Mouse (Mus musculus): Measurements from ENCODE around the gene Cpeb1.

Cpeb1 gene

DNA sequence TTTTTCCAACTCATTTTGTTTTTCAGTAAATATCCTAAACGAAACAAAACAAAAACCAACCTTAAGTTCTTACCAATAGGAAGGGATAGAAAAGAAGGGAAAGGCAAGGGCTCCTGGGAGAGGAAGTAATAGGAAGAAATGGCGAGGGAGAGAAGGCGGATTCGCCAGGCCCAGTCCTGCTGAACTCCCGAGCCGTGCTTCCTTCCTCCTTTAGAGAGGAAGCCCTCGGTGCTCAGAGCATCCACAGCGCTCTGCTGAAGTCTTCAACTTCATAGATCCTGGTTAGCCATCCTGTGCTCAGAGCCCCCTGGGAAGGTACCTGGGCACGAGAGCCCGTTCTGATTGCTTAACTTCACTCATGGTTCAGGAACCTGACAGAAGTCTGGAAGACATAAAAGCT lies 127.6 kb downstream of the Cpeb1 start:
- DNase-seq (ENCODE audit: low spot score) = no peak

DNA sequence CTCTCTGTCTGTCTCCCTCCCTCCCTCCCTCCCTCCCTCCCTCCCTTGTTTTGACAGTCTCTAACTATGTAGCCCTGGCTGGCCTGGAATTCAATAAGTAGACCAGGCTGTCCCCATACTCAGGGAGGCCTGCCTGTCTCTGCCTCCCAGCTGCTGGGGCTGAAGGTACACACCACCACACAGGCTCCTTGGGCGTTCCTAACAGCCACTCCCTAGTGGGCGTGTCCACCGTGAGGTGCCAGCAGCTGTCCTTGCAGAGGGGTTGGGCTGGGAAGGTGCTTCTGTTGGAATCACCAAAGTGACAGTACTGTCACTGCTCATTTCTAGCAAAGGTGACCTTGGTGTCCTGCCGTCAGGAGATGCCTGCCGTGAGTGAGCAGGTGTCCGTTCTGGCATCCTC lies 128.4 kb downstream of the Cpeb1 start:
- DNase-seq (ENCODE audit: low spot score) = no peak

DNA sequence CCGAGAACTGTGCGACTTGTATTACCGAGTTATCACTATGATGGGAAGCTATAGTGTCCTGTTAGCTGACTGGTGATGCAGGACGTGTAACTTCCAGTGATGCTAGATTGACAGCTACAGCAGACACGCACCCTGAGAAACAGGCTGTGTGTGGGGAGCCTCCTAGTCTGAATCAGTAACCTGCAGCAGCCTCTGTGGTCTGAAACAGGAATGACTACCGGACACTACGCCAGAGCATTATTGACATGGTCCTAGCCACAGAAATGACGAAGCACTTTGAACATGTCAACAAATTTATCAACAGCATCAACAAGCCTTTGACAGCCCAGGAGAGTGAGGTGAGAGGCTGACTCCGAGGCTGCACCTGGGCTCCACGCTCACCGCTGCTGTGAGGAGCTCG lies 129.2 kb downstream of the Cpeb1 start:
- DNase-seq (ENCODE audit: low spot score) = no peak

DNA sequence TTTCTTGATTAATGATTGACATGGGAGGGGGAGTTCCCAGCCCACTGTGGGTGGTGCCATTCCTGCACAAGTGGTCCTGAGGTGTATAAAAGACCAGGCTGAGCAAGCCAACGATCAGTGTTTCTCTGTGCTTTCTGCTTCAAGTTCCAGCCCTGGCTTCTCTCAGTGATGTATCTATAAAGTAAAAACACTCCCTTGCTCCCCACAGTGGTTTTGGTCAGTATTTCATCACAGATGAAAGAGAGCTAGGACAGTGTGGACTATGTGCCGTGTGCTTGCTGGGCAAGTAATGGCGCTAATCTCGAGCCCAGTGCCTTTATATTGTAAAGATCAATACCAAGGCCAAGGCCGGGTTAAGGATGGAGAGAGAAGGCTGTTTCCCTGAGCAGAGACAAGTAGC lies 133.5 kb downstream of the Cpeb1 start:
- peak; percentile 34 for DNase-seq (ENCODE audit: low spot score)

DNA sequence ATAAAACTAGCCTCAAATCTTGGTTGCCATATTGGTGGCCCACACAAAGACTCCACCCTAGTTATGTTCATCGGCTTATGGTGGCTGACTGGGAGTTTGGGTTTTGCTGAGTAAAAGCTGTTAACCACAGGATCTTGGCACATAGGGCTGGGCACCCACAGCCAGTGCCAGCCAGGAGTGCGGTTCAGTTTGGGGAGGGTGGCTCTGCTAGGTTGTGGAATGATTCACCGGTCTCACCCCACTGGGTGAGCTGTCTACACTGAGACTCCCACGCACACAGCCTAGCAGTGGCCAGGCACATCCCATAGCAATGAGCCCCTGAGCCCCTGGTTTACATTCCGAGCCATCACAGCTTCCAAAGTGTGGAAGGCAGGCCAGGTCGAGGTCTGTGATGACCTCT lies 135.5 kb downstream of the Cpeb1 start:
- DNase-seq (ENCODE audit: low spot score) = no peak

DNA sequence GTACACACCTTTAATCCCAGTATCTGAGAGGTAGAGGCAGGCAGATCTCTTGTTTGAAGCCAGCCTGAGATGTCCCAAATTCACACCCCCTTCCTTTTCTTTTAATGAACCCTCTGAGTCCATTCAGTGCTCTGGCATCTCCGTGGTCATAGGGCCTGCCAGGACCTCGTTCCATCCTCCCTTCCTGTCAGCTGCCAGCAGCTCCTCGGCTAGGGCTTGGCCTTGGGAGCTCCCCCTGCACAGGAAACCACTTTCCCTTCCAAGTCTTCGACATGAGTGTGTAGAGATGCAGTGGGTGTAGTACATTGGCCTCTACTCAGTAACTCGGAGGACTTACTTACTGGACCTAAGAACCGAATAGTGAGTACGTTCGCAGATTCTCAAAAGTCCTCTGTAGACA lies 139.7 kb downstream of the Cpeb1 start:
- no peak for DNase-seq (ENCODE audit: low spot score)

DNA sequence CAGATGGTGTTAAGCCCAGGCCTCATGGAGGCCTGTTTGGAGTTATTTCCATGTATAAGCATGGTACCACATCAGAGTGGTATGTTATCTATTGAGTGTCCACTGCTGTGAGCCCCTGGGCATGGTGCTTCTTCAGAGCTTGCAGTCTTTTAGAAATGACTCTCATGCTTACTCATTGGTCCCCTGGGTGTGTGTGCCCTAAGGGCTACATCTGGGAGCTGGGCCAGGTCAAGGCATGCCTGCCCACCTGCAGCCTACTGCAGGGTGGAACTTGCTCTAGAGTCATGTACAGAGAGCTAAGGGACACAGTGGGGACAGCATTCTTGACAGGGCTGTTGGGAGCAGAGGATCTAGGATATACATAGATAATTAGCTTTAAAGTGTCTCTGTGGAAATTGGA lies 143.7 kb downstream of the Cpeb1 start:
- DNase-seq (ENCODE audit: low spot score) = no peak

DNA sequence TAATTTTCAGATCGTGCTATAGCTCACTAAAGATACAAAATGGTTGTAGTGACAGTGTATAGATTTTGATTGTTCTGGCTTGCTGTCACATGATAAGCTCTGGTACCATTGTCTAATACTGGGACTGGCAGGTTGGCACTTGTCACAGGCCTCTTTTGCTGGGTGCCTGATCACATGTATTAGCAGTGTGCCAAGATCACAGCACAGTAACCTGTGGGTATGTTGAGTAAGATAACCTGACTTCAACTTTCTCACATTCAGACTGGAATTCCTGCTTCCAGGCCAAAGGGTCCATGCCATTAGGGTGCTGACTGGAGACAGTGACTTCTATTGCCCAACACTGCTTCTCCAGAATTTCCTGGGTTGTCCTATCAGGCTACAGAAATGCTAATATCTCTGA lies 144.1 kb downstream of the Cpeb1 start:
- peak; percentile 27 for DNase-seq (ENCODE audit: low spot score)

DNA sequence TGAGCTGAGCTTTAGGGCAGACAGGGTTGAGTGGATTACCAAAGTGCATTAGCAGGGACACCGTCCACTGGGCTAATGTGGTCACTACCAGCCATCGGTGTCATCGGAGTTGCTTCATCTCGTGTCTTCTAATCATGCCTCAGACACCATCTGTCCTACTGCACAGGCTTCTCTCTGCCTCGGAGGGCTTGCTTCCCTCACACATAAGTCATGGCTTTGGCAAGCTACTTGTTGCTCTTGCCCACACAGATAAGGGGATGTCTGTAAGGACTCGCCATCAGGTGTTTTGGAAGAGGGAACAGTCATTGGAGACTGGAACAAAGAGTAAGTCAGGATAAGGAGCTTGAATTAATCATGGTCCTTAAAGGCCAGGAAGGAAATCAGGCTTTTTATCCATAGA lies 146.0 kb downstream of the Cpeb1 start:
- no peak for DNase-seq (ENCODE audit: low spot score)

DNA sequence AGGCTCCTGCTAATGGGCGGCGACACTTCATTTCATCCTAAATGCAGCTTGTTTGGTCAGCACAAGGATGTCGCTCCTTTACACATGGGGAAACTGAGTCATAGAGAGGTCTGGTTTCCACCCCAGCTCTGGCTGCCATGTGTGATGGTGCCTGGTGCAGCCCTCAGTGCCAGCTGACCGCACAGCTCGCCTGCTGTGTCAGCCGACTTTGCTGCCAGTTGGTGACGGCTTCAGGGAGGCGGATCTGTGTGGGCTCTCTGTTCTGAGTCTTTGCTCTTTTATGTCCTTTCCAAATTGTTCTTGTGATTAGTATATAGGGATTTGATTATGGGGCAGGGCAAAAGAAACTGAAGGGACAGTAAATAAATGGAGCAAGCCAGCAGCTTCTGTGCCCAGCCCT lies 147.5 kb downstream of the Cpeb1 start:
- DNase-seq (ENCODE audit: low spot score) = no peak

DNA sequence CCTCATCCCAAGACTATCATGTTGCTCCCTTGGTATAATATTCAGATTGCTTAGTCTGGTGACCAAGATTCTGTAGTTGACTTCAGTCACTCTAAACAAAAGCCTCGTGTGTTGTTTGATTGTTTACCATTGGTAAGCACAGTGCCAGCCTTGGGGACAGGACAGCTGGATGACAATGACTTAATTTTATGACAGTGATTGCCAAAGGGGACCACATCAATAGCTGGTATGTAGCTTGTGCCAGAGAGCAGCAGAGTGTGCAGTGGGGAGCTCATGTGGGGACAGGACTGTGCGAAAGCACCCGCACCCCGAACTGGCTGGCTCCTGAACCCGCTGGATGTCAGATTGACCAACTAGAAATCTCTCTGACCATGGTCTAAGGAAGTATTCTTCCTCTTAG lies 150.6 kb downstream of the Cpeb1 start:
- no peak for DNase-seq (ENCODE audit: low spot score)

DNA sequence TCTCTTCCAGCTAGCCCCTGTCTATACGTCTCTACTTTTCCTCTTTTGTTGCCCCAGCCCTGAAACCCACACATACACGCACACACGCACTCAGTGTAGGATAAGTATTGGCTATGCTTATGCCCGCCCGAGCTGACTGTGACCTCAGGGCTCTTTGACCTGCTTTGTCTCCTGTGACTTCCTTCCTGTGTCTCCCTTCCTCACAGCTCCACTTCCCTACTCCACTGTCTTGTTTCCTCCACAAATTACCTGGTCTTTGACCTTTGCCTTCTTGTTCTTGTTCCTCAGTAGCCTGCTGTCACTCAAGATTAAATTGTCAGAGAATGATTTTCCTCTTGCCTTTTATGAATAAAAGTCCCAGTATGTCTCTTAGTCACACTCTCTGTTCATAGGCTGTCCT lies 151.2 kb downstream of the Cpeb1 start:
- DNase-seq (ENCODE audit: low spot score) = no peak

DNA sequence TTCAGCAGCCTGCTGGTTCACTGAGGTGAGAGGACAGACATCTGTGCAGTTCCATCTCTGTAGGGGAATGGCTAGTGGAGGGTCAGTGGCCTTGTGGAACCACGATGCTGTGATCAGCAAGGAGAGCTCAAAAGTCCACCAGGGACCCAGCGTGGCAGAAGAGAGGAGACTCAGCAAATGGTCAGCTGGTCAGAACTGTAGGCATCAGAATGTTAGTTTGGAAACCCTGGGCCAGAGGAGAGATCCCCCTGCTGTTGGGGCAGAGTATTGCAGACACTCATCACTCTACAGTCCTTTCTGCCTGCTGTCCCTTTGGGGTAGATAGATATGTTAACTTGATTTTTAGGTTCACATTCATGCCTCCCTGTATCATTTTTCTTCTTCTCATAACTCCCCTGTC lies 151.6 kb downstream of the Cpeb1 start:
- DNase-seq (ENCODE audit: low spot score) = peak; percentile 21

DNA sequence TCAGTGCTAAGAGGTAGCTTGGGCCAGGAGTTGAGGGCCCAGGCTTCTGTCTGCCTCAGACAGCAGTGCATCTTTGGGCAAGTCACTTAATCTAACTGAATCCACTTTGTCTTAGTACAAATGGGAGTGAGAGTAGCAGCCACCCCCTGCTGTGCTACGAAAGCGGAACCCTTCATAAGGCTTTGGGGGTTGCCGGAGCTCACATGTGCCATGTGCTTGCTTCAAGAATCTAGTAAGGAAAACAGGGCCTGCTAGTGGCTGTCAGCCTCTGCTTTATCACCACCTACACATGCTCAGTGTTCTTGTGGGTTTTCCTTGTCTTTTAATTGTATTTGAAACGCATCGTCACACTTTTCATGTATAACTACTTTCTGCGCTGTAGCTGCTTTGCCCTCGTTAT lies 153.9 kb downstream of the Cpeb1 start:
- no peak for DNase-seq (ENCODE audit: low spot score)

DNA sequence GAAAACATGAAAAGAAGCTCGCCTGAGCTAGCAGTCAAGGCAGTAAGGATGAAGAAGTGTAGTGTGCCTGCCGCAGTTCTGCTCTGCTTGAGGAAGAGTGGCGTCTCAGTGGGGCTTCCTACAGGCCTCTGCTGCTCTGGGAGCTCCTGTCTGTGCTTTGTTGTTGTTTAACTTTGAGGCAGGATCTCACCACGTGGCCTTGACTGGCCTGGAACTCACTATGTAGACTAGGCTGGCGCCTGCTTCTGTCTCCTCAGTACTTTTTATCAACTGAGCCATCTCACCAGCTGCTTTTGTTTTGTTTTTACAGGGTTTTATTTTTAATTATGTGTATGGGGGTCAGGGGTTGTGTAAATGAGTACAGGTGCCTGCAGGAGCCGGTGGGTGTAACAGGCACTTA lies 157.1 kb downstream of the Cpeb1 start:
- DNase-seq (ENCODE audit: low spot score) = no peak
